Mouse (Mus musculus) cerebellum, adult 9-11 months (tissue): ENCODE results near the gene Mpz.
"Not testable (repeated sequence)": the region's sequence is repeated elsewhere in the genome, so short reads cannot be mapped to it uniquely, and the experiment has no call there.

Experiments used
- DNase-seq: peaks from one replicate; pipeline ENCODE4 v3.0.0; 2022

Mpz gene

DNA sequence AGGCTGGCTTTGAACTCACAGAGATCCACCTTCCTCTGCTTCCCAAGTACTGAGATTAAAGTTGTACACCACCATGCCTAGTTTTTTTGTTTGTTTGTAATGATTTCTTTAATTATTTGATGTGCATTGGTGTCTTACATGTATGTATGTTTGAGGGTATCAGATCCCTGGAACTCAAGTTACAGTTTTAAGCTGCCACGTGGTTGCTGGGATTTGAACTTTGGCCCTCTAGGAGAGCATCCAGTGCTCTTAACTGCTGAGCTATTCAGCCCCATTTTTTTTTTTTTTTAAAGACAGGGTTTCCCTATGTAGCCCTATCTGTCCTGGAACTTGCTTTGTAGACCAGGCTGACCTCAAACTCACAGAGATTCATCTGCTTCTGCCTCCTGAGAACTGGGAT, 19.5 kb upstream of the Mpz start:
- DNase-seq: no peak

- DNase-seq: no peak
Measured at GRCm38 (mm10) chr1:171135600-171135999, 14.9 kb upstream of the Mpz start.

GRCm38 (mm10) chr1:171137486-171138155, 12.9 kb upstream of the Mpz start:
- DNase-seq: not testable (repeated sequence)

- DNase-seq: peak; percentile 32
Measured at GRCm38 (mm10) chr1:171142981-171143380, 7.5 kb upstream of the Mpz start.

- peak; percentile 63 for DNase-seq
Measured at GRCm38 (mm10) chr1:171150838-171151391, 404 bp downstream of the Mpz start.

- peak; percentile 26 for DNase-seq
Measured at GRCm38 (mm10) chr1:171151966-171152365, 1.5 kb downstream of the Mpz start.

- no peak for DNase-seq
Measured at GRCm38 (mm10) chr1:171156644-171157043, 6.1 kb downstream of the Mpz start.

GRCm38 (mm10) chr1:171157965-171158364, 7.5 kb downstream of the Mpz start:
- no peak for DNase-seq

DNA sequence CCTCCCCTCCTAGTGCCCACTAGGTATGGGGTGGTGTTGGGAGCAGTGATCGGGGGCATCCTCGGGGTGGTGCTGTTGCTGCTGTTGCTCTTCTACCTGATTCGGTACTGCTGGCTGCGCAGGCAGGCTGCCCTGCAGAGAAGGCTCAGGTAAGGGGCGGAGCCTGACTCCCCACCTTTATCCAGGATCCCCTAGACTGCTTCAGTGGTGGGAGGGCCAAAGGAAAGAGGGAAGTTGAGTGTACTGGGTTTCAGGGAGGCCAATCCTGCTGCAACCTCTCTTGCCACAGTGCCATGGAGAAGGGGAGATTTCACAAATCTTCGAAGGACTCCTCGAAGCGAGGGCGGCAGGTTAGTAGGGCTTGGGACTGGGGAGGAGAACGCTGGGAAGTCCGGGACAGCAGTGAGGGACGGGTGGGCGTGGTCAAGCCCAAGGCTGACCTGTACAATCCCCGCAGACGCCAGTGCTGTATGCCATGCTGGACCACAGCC, 9.0 kb downstream of the Mpz start:
- DNase-seq: no peak

DNA sequence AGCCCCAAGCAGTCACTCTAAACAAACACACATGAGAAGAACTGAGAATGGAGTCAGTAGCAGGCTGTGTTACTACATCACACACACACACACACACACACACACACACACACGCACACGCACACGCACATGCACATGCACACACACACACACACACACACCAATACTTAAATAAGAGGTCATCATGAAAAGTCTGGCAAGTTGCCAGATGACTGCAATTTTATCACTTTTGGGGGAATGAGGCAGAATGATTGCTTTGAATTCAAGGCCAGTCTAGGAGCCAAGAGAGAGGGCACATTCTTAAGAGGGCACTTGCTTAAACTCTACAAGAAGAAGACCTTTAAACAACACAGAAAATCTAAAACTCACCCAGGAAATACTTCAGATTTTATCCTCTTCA, 12.0 kb downstream of the Mpz start:
- no peak for DNase-seq

DNA sequence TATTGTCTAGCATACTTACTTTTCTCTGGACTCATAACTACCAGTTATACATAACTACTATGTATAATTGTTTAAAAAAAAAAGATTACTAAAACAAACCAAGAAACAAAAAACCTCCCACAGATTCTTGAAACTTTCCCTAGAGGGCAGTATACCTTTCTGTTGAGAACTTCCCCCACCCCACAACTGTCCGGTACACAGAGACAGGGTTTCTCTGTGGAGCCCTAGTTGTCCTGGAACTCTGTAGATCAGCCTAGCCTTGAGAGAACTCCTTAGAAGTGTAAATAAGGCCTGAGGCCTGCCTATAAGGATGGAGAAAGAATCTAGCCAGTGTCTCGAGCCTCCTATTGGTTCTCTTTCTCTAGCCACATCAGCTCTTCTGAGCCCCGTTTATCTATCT, 13.7 kb downstream of the Mpz start:
- no peak for DNase-seq

DNA sequence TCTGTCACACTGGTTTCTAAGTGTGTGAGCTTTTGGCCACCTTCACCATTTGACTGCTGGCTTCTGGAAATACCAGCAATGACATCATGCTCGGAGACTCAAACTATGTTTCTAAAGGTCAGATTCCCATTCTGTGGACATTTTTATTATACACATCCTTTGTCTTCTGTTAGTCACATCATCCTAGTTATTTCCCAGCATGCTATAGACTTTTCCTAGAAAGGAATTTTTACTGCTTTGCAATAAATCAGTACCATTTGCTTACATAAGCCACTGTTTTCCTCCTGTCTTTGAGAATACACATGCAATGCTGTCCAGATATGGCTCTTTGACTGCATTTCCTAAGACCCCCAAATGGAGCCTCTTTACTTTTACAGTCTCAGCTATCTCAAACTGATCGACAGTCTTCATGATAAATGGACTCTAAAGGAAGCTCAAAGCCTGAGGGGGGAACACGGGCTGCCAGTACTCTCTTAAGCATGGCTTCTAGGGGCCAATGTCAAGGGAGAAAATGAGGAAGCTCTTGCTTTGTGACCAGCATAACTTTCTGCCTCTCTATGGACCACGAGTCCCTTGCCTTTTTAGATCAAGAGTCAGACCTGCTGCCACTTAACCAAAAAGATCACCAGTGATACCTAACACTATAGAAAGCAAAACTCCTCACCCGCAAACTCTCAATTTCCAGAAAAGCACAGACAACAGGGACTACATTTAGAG, 15.3 kb downstream of the Mpz start:
- DNase-seq: no peak

DNA sequence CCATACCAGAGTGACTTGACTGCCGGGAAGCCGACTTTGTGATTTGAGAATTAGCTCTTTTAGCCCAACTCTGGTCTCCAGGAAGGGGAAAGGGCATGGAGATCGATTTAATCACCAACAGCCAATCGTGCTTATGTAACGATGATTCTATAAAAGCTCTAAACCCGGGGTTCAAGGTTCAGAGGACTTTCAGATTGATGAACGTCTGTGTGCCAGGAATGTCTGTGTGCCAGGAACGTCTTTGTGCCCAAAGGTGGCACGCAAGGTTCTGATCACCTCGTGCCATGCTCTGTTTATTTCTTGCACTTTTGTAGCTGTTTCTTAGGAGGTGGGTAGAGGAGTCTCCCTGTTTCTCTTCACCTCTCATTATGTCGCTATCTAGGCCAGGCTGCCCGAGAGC, 18.4 kb downstream of the Mpz start:
- no peak for DNase-seq

GRCm38 (mm10) chr1:171169913-171170312, 19.4 kb downstream of the Mpz start:
- DNase-seq: no peak

DNA sequence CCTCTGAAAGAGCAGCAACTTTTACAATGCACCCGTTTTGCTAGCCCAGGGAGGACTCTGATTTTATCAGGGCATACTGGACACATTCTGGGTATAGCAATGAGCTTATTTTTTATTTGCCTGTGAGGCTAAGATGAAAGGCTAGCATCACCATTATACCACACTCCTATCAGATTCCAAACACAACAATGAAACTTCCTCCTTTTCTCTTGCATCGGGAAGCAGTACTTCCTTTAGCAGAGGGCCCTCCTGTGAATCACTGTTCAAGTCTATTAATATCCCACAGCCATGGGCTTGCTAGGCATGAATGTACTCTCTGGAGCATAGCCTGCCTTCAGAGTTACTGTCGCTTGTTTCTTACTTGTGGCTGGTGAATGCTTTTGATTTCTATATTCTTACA, 20.6 kb downstream of the Mpz start:
- DNase-seq: no peak

GRCm38 (mm10) chr1:171172779-171173178, 22.3 kb downstream of the Mpz start:
- no peak for DNase-seq

- no peak for DNase-seq
Measured at GRCm38 (mm10) chr1:171179487-171180171, 29.1 kb downstream of the Mpz start.

DNA sequence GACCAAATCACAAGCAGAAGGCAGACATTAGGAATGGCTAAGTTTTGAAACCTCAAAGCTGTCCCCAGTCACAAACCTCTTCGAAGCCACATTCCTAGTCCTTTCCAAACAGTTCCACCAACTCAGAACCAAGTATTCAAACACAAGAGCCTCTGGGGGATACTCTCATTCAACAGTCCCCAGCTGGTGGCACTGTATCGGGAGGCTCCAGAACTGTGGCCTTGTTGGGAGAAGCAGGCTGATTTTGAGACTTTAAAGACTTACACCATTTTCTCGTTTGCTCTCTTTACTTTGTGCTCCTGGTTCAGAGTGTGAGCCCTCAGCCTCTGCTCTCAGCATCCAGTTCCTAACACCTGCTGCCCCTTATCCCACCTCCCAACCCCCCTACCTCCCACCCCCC, 32.5 kb downstream of the Mpz start:
- no peak for DNase-seq

DNA sequence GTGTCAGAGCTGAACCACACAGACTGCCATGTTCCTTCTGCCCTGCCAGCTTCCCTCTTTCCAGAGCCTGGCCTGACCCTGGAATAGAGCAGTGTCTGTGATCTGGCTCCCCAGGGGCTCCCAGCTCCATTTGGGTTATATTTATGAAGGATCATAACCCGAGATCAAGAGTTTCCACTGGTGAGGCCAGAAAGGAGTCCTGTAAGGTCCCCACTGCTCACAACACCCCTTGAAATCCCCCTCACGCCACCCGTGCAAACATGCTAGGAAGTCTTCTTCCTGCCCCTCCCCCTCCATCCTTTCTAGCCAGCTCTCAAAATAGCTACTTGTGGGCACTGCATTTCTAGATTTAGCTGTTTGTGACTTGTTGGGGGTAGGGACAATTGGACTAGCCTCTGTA, 33.1 kb downstream of the Mpz start:
- DNase-seq: no peak

DNA sequence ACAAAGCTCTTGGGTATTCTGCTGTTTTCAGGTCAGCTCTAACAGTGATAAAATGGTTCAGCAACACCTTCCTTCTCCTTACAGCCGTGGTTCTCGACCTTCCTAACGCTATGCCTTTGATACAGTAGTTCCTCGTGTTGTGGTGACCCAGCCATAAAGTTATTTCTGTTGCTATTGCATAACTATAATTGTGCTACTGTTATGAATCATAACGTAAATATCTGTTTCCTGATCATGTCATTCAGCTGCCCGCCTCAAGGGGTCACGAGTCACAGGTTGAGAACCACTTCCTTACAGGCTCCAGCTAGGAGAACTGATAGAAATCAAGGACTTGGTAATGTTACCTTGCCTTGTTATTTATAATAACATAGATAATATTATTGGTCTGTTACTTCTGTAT, 33.8 kb downstream of the Mpz start:
- DNase-seq: no peak

- DNase-seq: no peak
Measured at GRCm38 (mm10) chr1:171185655-171186054, 35.1 kb downstream of the Mpz start.

DNA sequence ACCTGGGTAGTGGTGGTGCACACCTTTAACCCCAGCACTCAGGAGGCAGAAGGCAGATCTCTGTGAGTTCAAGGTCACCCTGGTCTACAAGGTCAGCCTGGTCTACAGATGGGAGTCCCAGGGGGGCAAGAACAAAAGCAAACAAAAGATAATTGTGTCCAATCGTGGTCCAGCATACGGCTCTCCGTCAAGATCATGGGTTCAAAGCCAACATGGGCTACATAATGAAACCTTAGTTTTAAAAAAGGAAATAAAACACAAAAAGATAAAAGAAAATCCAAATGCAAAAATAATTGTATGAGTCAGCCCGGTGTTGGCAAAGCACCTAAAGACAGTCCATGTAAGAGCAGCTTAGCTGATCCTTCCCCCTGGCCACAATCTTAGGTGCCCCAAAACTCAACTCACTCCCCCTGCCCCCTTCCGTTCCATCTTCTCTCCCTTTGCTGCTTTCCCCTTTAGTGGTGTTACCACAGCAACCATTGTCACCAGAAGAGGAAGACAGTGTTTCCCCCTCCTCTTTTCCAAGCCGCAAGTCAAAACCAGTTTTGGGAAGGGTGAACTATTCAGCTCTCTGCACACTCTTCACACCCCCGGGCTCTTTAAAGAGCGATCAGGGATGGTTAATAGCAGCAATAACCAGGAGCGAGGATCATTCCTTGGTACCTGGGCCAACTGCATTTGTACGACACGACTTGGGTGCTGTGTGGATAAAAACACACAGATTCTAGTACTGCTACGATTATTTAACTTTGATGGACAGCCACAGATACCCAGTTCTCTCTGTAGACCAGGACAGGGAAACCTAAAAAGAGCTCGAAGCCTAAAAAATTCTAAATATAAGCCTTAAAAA, 37.6 kb downstream of the Mpz start:
- DNase-seq: no peak

DNA sequence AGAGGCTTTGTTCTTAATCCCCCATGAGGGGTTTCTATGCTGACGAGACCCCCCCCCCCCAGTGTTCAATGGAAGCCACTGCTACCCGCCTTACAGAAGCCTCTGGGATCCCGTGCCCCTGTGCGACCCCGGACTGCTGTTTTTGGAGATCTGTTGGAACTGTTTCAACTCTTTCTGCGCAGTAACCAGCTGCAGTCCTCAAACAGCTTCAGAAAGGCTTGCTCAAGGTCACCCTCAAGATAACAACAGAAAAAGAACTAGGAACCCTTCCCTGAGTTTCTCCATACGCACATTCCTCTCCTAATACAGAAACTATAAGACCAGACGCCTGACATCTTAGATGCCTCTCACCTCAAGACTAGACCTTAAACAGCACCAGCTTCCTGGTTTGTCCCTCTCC, 38.5 kb downstream of the Mpz start:
- no peak for DNase-seq
